Mouse (Mus musculus) liver, adult 2 months (tissue): Measurements from ENCODE around the gene Ryr1. TPM values are rescaled to one million over a fixed set of nuclear protein-coding genes. Genes with fewer than 3 reads are reported as not detected.
A peak's percentile ranks its signal among the peaks of the same experiment; 100 is the strongest.

Source experiments
- DNase-seq: peaks from one replicate; pipeline ENCODE4 v3.0.0-alpha.2; 2011; ENCODE audit warnings: low read depth, low spot score; ENCODE audit errors: extremely low read depth
- H3K27ac ChIP-seq: fragments of 200-500 bp; replicated peaks from 2 replicates; pipeline ENCODE4 v1.5.1; 2012; ENCODE audit warnings: low read depth, mild to moderate bottlenecking, control low read depth, inconsistent platforms, low read length; ENCODE audit not compliant: insufficient read depth
- H3K27me3 ChIP-seq: fragments of 200-500 bp; 2 replicates; pipeline ENCODE4 v1.6.1; 2012; ENCODE audit warnings: mild to moderate bottlenecking, moderate library complexity, low read length, inconsistent platforms; ENCODE audit not compliant: control insufficient read depth, insufficient read depth
- H3K36me3 ChIP-seq: fragments of 200-500 bp; 2 replicates; pipeline ENCODE4 v1.6.1; 2012; ENCODE audit warnings: low read length, inconsistent platforms; ENCODE audit not compliant: control insufficient read depth, insufficient read depth
- H3K4me1 ChIP-seq: fragments of 200-500 bp; 2 replicates; pipeline ENCODE4 v1.6.1; 2011; ENCODE audit warnings: low read length; ENCODE audit not compliant: control insufficient read depth, insufficient read depth
- H3K4me3 ChIP-seq: fragments of 200-500 bp; 2 replicates; pipeline ENCODE4 v1.5.1; 2011; ENCODE audit warnings: low read depth, mild to moderate bottlenecking, control low read depth, low read length, moderate library complexity; ENCODE audit not compliant: insufficient read depth
- H3K79me2 ChIP-seq: fragments of 200-500 bp; 2 replicates; pipeline ENCODE4 v1.6.1; 2012; ENCODE audit warnings: inconsistent platforms, mild to moderate bottlenecking, low read length, moderate library complexity; ENCODE audit not compliant: control insufficient read depth, insufficient read depth
- H3K9ac ChIP-seq: fragments of 200-500 bp; 2 replicates; pipeline ENCODE4 v1.6.1; 2012; ENCODE audit warnings: low read depth, mild to moderate bottlenecking, control low read depth, inconsistent platforms, low read length
- CTCF ChIP-seq: fragments of 200-500 bp; IDR thresholded peaks from 2 replicates; pipeline ENCODE4 v1.5.1; 2011; ENCODE audit warnings: low read depth, low read length, control low read depth
- POLR2A ChIP-seq: fragments of 200-500 bp; IDR thresholded peaks from 2 replicates; pipeline ENCODE4 v1.6.1; 2011; ENCODE audit warnings: low read length, control low read depth; ENCODE audit not compliant: insufficient read depth; ENCODE audit errors: extremely low read depth
- WGBS: fragments of 180-500 bp; shearing (Covaris S2); methylation state at CpG from one replicate; pipeline ENCODE4 v1.1.7; 2018; 5-methylcytosine and 5-hydroxymethylcytosine counted together
- polyA plus RNA-seq: library from polyadenylated mRNA; depleted of rRNA; stranded (reverse); fragments of >200 nt; gene quantifications from 2 replicates; pipeline ENCODE4 v1.2.3, GENCODE M21; 2012; rRNA removed
- total RNA-seq: library from RNA; depleted of rRNA; stranded (reverse); fragments of >200 nt; gene quantifications from 2 replicates; pipeline ENCODE4 v1.2.3, GENCODE M21; 2014; rRNA removed

The Ryr1 gene
- total RNA-seq (0.07 and 0.46 TPM in 2 replicates), polyA plus RNA-seq (0.01 TPM in 2 replicates)

GRCm38 (mm10) chr7:29124970-29125369, at the start of gene Ryr1:
Gene Ryr1 (minus strand): TSS chr7:29125179.
- no peak within 1 kb of the TSS for H3K4me3 ChIP-seq
- no peak within 1 kb of the TSS for H3K27ac ChIP-seq
- H3K79me2 ChIP-seq, result no peaks in the 10 kb centered on the region
- H3K9ac ChIP-seq, result no peak within 1 kb of the TSS
- peaks cover 4% of the 10 kb centered on the region; the same call in 1 of the 2 replicates for H3K4me1 ChIP-seq
- 0 out of 2 replicates have a peak, but pooled peaks cover 7% of the 10 kb centered on the region for H3K27me3 ChIP-seq
- H3K36me3 ChIP-seq, result no peaks in the 10 kb centered on the region
- whole genome bisulfite sequencing, result 4% methylated on average over 16 of the region's 16 CpGs
- peak; percentile 10 for DNase-seq
- no peak for TF ChIP-seq POLR2A
- TF ChIP-seq CTCF, result no peak

GRCm38 (mm10) chr7:29172390-29173016, 47.5 kb upstream of the Ryr1 start:
- DNase-seq, result no peak
- H3K79me2 ChIP-seq, result no peaks in the 10 kb centered on the region
- H3K36me3 ChIP-seq, result peaks cover 18% of the 10 kb centered on the region
- H3K4me1 ChIP-seq, result peaks cover 6% of the 10 kb centered on the region
- H3K4me3 ChIP-seq, result no peak overlapping the region
- 0 out of 2 replicates have a peak, but pooled peaks cover 2% of the 10 kb centered on the region for H3K27me3 ChIP-seq
- no peak overlapping the region for H3K9ac ChIP-seq
- 72% methylated on average over 32 of the region's 32 CpGs for WGBS
- no peak for TF ChIP-seq POLR2A
- no peak for TF ChIP-seq CTCF
- H3K27ac ChIP-seq, result no peak overlapping the region

GRCm38 (mm10) chr7:29171562-29172097, 46.7 kb upstream of the Ryr1 start:
- Histone ChIP-seq H3K9ac (no peak overlapping the region; the same call in 1 of the 2 replicates), H3K4me1 (peaks cover 6% of the 10 kb centered on the region), H3K27me3 (0 out of 2 replicates have a peak, but pooled peaks cover 2% of the 10 kb centered on the region), H3K27ac (no peak overlapping the region), H3K36me3 (peaks cover 15% of the 10 kb centered on the region), H3K79me2 (no peaks in the 10 kb centered on the region), H3K4me3 (no peak overlapping the region)
- TF ChIP-seq POLR2A (no peak), CTCF (no peak)
- WGBS, result 11% methylated on average over 34 of the region's 34 CpGs
- no peak for DNase-seq

GRCm38 (mm10) chr7:29170755-29171561, 46.0 kb upstream of the Ryr1 start:
- 3% methylated on average over 43 of the region's 43 CpGs for WGBS
- H3K9ac ChIP-seq, result no peak overlapping the region; the same call in 1 of the 2 replicates
- peaks cover 11% of the 10 kb centered on the region for H3K36me3 ChIP-seq
- peaks cover 6% of the 10 kb centered on the region for H3K4me1 ChIP-seq
- no peaks in the 10 kb centered on the region for H3K79me2 ChIP-seq
- DNase-seq, result no peak
- TF ChIP-seq POLR2A, result no peak
- H3K27ac ChIP-seq, result no peak overlapping the region
- 0 out of 2 replicates have a peak overlapping the region, but pooled peaks have one; percentile 34 for H3K4me3 ChIP-seq
- H3K27me3 ChIP-seq, result 0 out of 2 replicates have a peak, but pooled peaks cover 2% of the 10 kb centered on the region

GRCm38 (mm10) chr7:29170066-29170754, 45.2 kb upstream of the Ryr1 start, which contains the start of the genes Ggn and Spred3:
Gene Ggn (plus strand): TSS chr7:29170210.
Gene Spred3 (minus strand): TSS chr7:29170411.
- WGBS, result under 1% methylated on average over 30 of the region's 30 CpGs
- Histone ChIP-seq H3K4me3 (peak within 1 kb of the TSS; percentile 83), H3K27me3 (0 out of 2 replicates have a peak, but pooled peaks cover 2% of the 10 kb centered on the region), H3K79me2 (no peaks in the 10 kb centered on the region), H3K4me1 (peaks cover 6% of the 10 kb centered on the region), H3K27ac (peak within 1 kb of the TSS; percentile 58; the same call in 1 of the 2 replicates), H3K36me3 (peaks cover 4% of the 10 kb centered on the region), H3K9ac (peak within 1 kb of the TSS; percentile 82)
- peak; percentile 82 for DNase-seq
- TF ChIP-seq CTCF (no peak), POLR2A (peak; percentile 41; the same call in 1 of the 2 replicates)
